Mouse (Mus musculus): ENCODE results near the gene Cbx4. TPM values are rescaled to one million over a fixed set of nuclear protein-coding genes. Genes with fewer than 3 reads are reported as not detected.
A peak's percentile ranks its signal among the peaks of the same experiment; 100 is the strongest.

Cbx4 gene
- polyA plus RNA-seq, 1 experiment from 2014 or later = 9.7 TPM

- peaks cover 22% of the 10 kb centered on the region for H3K4me1 ChIP-seq (ENCODE audit: insufficient read depth, low read depth, low read length)
- 4% methylated on average over 30 of the region's 32 CpGs for WGBS
Observed at GRCm38 (mm10) chr11:119055571-119056131, 30.4 kb downstream of the Cbx4 start.

GRCm38 (mm10) chr11:119054351-119055345, 31.4 kb downstream of the Cbx4 start:
- Histone ChIP-seq H3K9me3 (ENCODE audit: low read length) (no peaks in the 10 kb centered on the region), H3K4me1 (ENCODE audit: insufficient read depth, low read depth, low read length) (peaks cover 22% of the 10 kb centered on the region), H3K27ac (ENCODE audit: low read length) (no peak overlapping the region), H3K36me3 (ENCODE audit: insufficient read depth, low read length) (no peaks in the 10 kb centered on the region), H3K4me3 (ENCODE audit: low read depth, low read length) (no peak overlapping the region), H3K27me3 (replicated peaks; ENCODE audit: insufficient read depth, low read length) (peaks cover 71% of the 10 kb centered on the region), H3K4me2 (replicated peaks; ENCODE audit: low read depth, low read length) (peak overlapping the region; percentile 54), H3K9ac (replicated peaks; ENCODE audit: low read depth) (no peak overlapping the region)
- TF ChIP-seq EP300 (IDR thresholded peaks at IDR 0.05) = no peak
- peak; percentile 73 for TF ChIP-seq CTCF (IDR thresholded peaks at IDR 0.05)
- ATAC-seq = no peak
- peak; percentile 68 for DNase-seq (ENCODE audit: low spot score)
- WGBS = 4% methylated on average over 47 of the region's 47 CpGs

More at GRCm38 (mm10) chr11:119055571-119056131, 30.4 kb downstream of the Cbx4 start:
- H3K9ac ChIP-seq (replicated peaks; ENCODE audit: low read depth) = no peak overlapping the region
- H3K36me3 ChIP-seq (ENCODE audit: insufficient read depth, low read length) = no peaks in the 10 kb centered on the region
- peak overlapping the region; percentile 88 for H3K4me2 ChIP-seq (replicated peaks; ENCODE audit: low read depth, low read length)
- H3K27me3 ChIP-seq (replicated peaks; ENCODE audit: insufficient read depth, low read length) = peaks cover 65% of the 10 kb centered on the region
- no peak for TF ChIP-seq EP300 (IDR thresholded peaks at IDR 0.05)
- no peak for TF ChIP-seq CTCF (IDR thresholded peaks at IDR 0.05)
- no peaks in the 10 kb centered on the region for H3K9me3 ChIP-seq (ENCODE audit: low read length)
- no peak for DNase-seq (ENCODE audit: low spot score)
- ATAC-seq = no peak
- H3K27ac ChIP-seq (ENCODE audit: low read length) = no peak overlapping the region
- peak overlapping the region; percentile 62 for H3K4me3 ChIP-seq (ENCODE audit: low read depth, low read length)

GRCm38 (mm10) chr11:119053738-119054350, 32.2 kb downstream of the Cbx4 start:
- H3K4me3 ChIP-seq (ENCODE audit: low read depth, low read length) = peak overlapping the region; percentile 11; the same call in 1 of the 2 replicates
- no peak overlapping the region for H3K27ac ChIP-seq (ENCODE audit: low read length)
- H3K4me1 ChIP-seq (ENCODE audit: insufficient read depth, low read depth, low read length) = peaks cover 22% of the 10 kb centered on the region
- ATAC-seq = no peak
- peak overlapping the region; percentile 54 for H3K4me2 ChIP-seq (replicated peaks; ENCODE audit: low read depth, low read length)
- H3K9ac ChIP-seq (replicated peaks; ENCODE audit: low read depth) = no peak overlapping the region
- no peaks in the 10 kb centered on the region for H3K36me3 ChIP-seq (ENCODE audit: insufficient read depth, low read length)
- 1% methylated on average over 32 of the region's 35 CpGs for WGBS
- DNase-seq (ENCODE audit: low spot score) = no peak
- TF ChIP-seq CTCF (IDR thresholded peaks at IDR 0.05) = no peak
- no peak for TF ChIP-seq EP300 (IDR thresholded peaks at IDR 0.05)
- H3K27me3 ChIP-seq (replicated peaks; ENCODE audit: insufficient read depth, low read length) = peaks cover 72% of the 10 kb centered on the region
- H3K9me3 ChIP-seq (ENCODE audit: low read length) = no peaks in the 10 kb centered on the region

- no peaks in the 10 kb centered on the region for H3K36me3 ChIP-seq (ENCODE audit: insufficient read depth, low read length)
- TF ChIP-seq EP300 (IDR thresholded peaks at IDR 0.05) = no peak
- TF ChIP-seq CTCF (IDR thresholded peaks at IDR 0.05) = peak; percentile 58
- 0% methylated on average over 32 of the region's 42 CpGs for WGBS
- H3K4me2 ChIP-seq (replicated peaks; ENCODE audit: low read depth, low read length) = peak overlapping the region; percentile 54
- peak; percentile 84 for ATAC-seq
- H3K4me1 ChIP-seq (ENCODE audit: insufficient read depth, low read depth, low read length) = peaks cover 17% of the 10 kb centered on the region
- no peak overlapping the region for H3K9ac ChIP-seq (replicated peaks; ENCODE audit: low read depth)
- peaks cover 77% of the 10 kb centered on the region for H3K27me3 ChIP-seq (replicated peaks; ENCODE audit: insufficient read depth, low read length)
- peak overlapping the region; percentile 11; the same call in 1 of the 2 replicates for H3K4me3 ChIP-seq (ENCODE audit: low read depth, low read length)
- no peaks in the 10 kb centered on the region for H3K9me3 ChIP-seq (ENCODE audit: low read length)
- H3K27ac ChIP-seq (ENCODE audit: low read length) = no peak overlapping the region
- DNase-seq (ENCODE audit: low spot score) = peak; percentile 89
Observed at GRCm38 (mm10) chr11:119053257-119053670, 32.8 kb downstream of the Cbx4 start.

GRCm38 (mm10) chr11:119052661-119053256, 33.3 kb downstream of the Cbx4 start:
- DNase-seq (ENCODE audit: low spot score) (peak; percentile 63), ATAC-seq (peak; percentile 35)
- Histone ChIP-seq H3K27me3 (replicated peaks; ENCODE audit: insufficient read depth, low read length) (peaks cover 83% of the 10 kb centered on the region), H3K36me3 (ENCODE audit: insufficient read depth, low read length) (no peaks in the 10 kb centered on the region), H3K9me3 (ENCODE audit: low read length) (no peaks in the 10 kb centered on the region), H3K4me2 (replicated peaks; ENCODE audit: low read depth, low read length) (peak overlapping the region; percentile 54), H3K27ac (ENCODE audit: low read length) (no peak overlapping the region), H3K9ac (replicated peaks; ENCODE audit: low read depth) (no peak overlapping the region), H3K4me1 (ENCODE audit: insufficient read depth, low read depth, low read length) (peaks cover 16% of the 10 kb centered on the region; the same call in 1 of the 2 replicates), H3K4me3 (ENCODE audit: low read depth, low read length) (0 out of 2 replicates have a peak overlapping the region, but pooled peaks have one; percentile 11)
- TF ChIP-seq EP300 (IDR thresholded peaks at IDR 0.05) (no peak), CTCF (IDR thresholded peaks at IDR 0.05) (no peak)
- 3% methylated on average over 13 of the region's 13 CpGs for WGBS

Measured in lung, postnatal 0 days (tissue).